Mouse (Mus musculus): ENCODE results near the gene Arhgef17. TPM values are rescaled to one million over a fixed set of nuclear protein-coding genes. Genes with fewer than 3 reads are reported as not detected.

Gene Arhgef17
- polyA plus RNA-seq, 1 experiment from 2014 or later = 14.4 TPM

DNA sequence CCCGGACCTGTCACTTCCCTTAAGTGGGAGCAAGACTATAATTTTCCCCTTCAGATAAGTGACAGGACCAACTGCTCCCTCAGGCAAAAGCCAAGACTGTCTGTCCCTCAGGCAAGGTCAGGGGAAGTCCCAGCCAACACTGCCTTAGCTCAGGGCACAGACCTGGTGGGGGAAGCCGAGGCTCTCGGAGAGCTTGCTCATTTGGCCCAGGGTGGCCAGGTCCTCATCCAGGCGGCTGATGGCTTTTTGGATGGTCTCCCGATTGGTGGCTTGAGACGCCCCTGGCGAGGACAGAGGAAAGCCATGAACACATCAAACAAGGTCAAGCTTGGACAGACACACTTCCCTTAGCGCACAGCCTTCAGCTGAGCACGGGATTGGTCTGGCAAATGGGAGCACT is 50.4 kb downstream of the Arhgef17 start:
- ATAC-seq (replicated peaks) = no peak
- no peak overlapping the region for H3K9ac ChIP-seq
- no peaks in the 10 kb centered on the region for H3K27me3 ChIP-seq (replicated peaks)
- H3K9me3 ChIP-seq = no peaks in the 10 kb centered on the region
- no peak overlapping the region for H3K4me2 ChIP-seq
- peaks cover 21% of the 10 kb centered on the region; the same call in 1 of the 2 replicates for H3K36me3 ChIP-seq (replicated peaks)
- WGBS = 92% methylated on average over 9 of the region's 9 CpGs
- no peak overlapping the region for H3K4me3 ChIP-seq
- H3K4me1 ChIP-seq = no peaks in the 10 kb centered on the region
- H3K27ac ChIP-seq = no peak overlapping the region

DNA sequence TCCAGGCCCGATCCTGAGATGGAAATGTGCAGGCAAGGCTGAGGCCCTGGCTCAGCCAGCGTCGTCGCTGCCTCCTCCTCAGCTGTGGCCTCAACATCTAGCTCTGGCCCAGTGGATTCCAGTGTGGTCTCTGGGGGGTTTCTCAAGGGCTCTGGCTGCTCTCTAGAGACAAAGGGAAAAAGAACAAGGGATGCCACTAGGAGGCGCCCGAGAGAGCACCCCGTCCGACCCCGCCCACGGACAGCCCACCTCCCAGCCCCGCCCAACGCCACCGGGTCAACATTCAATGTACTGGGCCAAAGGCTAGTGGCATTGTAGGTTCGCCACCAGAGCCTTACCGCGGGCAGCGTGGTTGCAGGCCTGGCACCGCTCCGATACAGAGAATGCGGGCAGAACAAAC is 52.3 kb downstream of the Arhgef17 start:
- Histone ChIP-seq H3K4me3 (no peak overlapping the region), H3K4me1 (no peaks in the 10 kb centered on the region), H3K9me3 (no peaks in the 10 kb centered on the region), H3K27me3 (replicated peaks) (no peaks in the 10 kb centered on the region), H3K9ac (no peak overlapping the region), H3K27ac (no peak overlapping the region), H3K36me3 (replicated peaks) (peaks cover 15% of the 10 kb centered on the region; the same call in 1 of the 2 replicates), H3K4me2 (peak overlapping the region; percentile 15; the same call in 1 of the 2 replicates)
- no peak for ATAC-seq (replicated peaks)
- 10% methylated on average over 20 of the region's 20 CpGs for WGBS

DNA sequence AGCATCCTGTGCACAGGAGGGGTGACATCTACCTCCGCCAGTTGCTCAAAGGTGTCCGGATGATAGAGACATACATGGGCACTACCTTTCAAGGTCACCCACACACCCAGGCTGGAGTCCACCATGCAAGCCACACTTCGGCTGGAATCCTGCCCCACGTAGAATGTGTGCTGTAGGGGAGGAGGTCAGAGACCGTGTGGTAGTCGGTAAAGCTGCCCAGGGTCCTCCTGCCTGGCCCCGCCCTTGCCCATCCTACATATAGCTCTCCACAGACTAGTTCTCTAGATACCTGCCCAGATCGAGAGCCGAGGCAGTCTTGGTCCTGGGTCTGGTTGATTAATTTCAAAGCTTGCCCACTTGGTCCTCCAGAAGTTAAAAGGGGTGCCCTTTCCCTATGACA is 55.1 kb downstream of the Arhgef17 start:
- ATAC-seq (replicated peaks) = no peak
- WGBS = 91% methylated on average over 9 of the region's 9 CpGs
- no peak overlapping the region for H3K4me2 ChIP-seq
- H3K9ac ChIP-seq = no peak overlapping the region
- no peaks in the 10 kb centered on the region for H3K9me3 ChIP-seq
- no peak overlapping the region for H3K27ac ChIP-seq
- 0 out of 2 replicates have a peak, but pooled peaks cover 10% of the 10 kb centered on the region for H3K36me3 ChIP-seq (replicated peaks)
- no peak overlapping the region for H3K4me3 ChIP-seq
- no peaks in the 10 kb centered on the region for H3K4me1 ChIP-seq
- H3K27me3 ChIP-seq (replicated peaks) = no peaks in the 10 kb centered on the region

DNA sequence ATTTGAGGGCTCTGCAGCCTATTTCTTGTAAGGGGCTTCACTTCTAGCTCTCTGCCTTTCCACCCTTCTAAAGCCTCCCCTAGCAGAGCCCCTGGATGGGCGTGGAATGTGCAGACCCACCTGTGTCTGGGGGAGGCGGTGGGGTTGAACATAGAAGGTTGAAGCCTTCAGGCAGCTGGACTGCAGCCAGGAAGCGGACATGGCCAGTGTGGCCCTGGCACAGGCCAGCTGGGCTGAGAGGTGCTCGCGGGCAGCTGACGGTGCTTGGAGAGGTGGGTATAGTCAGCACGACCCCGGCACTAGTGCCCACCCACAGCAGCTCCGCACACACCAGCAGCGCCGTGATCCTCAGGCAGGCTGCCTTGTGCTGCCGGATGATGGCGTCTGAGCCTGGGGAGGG is 55.6 kb downstream of the Arhgef17 start:
- Histone ChIP-seq H3K4me3 (no peak overlapping the region), H3K36me3 (replicated peaks) (0 out of 2 replicates have a peak, but pooled peaks cover 10% of the 10 kb centered on the region), H3K27ac (no peak overlapping the region), H3K9me3 (no peaks in the 10 kb centered on the region), H3K9ac (no peak overlapping the region), H3K4me1 (no peaks in the 10 kb centered on the region), H3K4me2 (no peak overlapping the region), H3K27me3 (replicated peaks) (no peaks in the 10 kb centered on the region)
- 86% methylated on average over 13 of the region's 13 CpGs for WGBS
- no peak for ATAC-seq (replicated peaks)

DNA sequence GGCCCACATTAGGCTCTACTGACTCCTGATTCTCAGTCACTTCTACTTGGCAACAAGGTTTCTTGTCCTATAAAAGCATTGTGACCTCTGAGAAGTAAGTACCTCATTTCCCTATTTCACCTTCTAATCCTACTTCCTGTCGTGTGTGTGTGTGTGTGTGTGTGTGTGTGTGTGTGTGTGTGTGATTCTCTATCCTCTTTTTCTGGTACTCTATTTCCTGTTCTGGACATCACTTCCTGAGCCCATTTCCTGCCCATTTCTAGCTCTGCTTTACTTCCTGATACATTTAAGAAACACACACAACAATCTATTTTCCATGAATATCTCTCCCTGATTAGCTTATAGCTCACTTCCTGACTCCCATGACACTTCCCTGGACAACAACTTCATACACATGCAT is 56.1 kb downstream of the Arhgef17 start:
- no peaks in the 10 kb centered on the region for H3K9me3 ChIP-seq
- no peak overlapping the region for H3K27ac ChIP-seq
- no peaks in the 10 kb centered on the region for H3K27me3 ChIP-seq (replicated peaks)
- H3K9ac ChIP-seq = no peak overlapping the region
- no peak overlapping the region for H3K4me2 ChIP-seq
- WGBS = 71% methylated on average over 1 of the region's 1 CpGs
- H3K4me3 ChIP-seq = no peak overlapping the region
- no peak for ATAC-seq (replicated peaks)
- no peaks in the 10 kb centered on the region for H3K4me1 ChIP-seq
- H3K36me3 ChIP-seq (replicated peaks) = 0 out of 2 replicates have a peak, but pooled peaks cover 7% of the 10 kb centered on the region

DNA sequence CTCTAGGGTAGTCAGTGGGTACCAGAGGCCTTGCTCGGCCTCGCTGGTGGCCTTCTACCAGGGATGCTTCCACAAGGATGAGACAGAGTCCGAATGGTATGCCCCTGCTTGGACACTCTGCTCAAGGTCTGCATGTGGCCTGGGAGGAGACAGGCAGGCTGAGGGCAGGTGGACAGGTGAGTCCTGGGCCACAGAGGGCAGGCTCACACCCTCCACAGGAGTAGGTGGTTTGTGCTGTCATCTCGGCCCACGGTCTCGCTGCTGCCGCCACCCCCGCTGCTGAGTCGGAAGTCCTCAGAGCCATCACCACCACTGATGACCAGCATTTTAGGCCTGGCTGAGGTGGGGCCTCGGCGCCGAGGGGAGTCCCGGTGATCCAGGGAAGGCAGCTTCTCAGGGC is 58.7 kb downstream of the Arhgef17 start:
- H3K9me3 ChIP-seq = no peaks in the 10 kb centered on the region

DNA sequence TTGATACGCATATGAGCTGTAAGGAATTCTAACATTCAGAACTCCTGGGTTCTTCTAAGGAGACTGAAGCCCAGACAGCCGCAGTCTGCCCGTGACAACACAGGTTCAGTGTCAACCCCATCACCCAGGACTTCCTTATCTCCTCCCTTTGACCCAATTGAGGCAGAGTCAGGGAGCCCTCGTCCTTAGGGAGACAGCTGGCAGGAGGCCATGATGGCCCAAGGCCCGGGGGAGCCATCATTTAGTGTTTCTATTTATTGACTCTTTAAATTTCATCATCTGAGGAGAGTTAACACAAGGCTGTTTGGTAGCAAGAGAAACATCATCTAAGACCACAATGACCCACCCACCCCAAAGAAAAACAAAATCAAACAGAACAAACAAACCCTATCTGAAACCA is 60.0 kb downstream of the Arhgef17 start:
- ATAC-seq (replicated peaks) = no peak
- Histone ChIP-seq H3K4me2 (no peak overlapping the region), H3K9me3 (no peaks in the 10 kb centered on the region), H3K27me3 (replicated peaks) (no peaks in the 10 kb centered on the region), H3K36me3 (replicated peaks) (0 out of 2 replicates have a peak, but pooled peaks cover 7% of the 10 kb centered on the region), H3K4me1 (no peaks in the 10 kb centered on the region), H3K27ac (no peak overlapping the region), H3K9ac (no peak overlapping the region), H3K4me3 (no peak overlapping the region)
- 93% methylated on average over 5 of the region's 5 CpGs for WGBS

More for the DNA sequence above, 58.7 kb downstream of the Arhgef17 start:
- Histone ChIP-seq H3K9ac (no peak overlapping the region), H3K4me3 (no peak overlapping the region), H3K4me2 (no peak overlapping the region), H3K36me3 (replicated peaks) (0 out of 2 replicates have a peak, but pooled peaks cover 7% of the 10 kb centered on the region), H3K27ac (no peak overlapping the region), H3K4me1 (no peaks in the 10 kb centered on the region), H3K27me3 (replicated peaks) (no peaks in the 10 kb centered on the region)
- 93% methylated on average over 13 of the region's 13 CpGs for WGBS
- no peak for ATAC-seq (replicated peaks)

DNA sequence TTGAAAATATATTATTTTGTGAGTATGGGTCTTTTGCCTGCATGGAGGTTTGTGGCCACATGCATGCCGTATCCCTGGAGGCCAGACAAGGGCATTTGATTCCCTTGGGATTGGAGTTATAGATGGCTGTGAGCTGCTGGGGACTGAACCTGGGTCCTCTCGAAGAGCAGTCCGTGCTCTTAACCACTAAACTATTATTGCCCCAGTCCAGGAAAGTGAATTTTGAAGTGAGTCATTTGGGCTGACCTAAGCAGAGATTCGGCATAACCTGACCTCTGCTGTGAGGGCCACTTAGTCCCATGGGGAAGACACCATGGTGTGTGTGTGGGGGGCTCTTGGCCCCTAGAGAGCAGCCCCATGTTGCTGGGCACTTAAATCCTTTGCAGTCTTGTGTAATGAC is 60.6 kb downstream of the Arhgef17 start:
- no peaks in the 10 kb centered on the region for H3K9me3 ChIP-seq
- no peak overlapping the region for H3K4me2 ChIP-seq
- H3K9ac ChIP-seq = no peak overlapping the region
- no peaks in the 10 kb centered on the region for H3K4me1 ChIP-seq
- 88% methylated on average over 4 of the region's 4 CpGs for WGBS
- no peak overlapping the region for H3K27ac ChIP-seq
- no peak overlapping the region for H3K4me3 ChIP-seq
- 0 out of 2 replicates have a peak, but pooled peaks cover 7% of the 10 kb centered on the region for H3K36me3 ChIP-seq (replicated peaks)
- no peak for ATAC-seq (replicated peaks)
- no peaks in the 10 kb centered on the region for H3K27me3 ChIP-seq (replicated peaks)

DNA sequence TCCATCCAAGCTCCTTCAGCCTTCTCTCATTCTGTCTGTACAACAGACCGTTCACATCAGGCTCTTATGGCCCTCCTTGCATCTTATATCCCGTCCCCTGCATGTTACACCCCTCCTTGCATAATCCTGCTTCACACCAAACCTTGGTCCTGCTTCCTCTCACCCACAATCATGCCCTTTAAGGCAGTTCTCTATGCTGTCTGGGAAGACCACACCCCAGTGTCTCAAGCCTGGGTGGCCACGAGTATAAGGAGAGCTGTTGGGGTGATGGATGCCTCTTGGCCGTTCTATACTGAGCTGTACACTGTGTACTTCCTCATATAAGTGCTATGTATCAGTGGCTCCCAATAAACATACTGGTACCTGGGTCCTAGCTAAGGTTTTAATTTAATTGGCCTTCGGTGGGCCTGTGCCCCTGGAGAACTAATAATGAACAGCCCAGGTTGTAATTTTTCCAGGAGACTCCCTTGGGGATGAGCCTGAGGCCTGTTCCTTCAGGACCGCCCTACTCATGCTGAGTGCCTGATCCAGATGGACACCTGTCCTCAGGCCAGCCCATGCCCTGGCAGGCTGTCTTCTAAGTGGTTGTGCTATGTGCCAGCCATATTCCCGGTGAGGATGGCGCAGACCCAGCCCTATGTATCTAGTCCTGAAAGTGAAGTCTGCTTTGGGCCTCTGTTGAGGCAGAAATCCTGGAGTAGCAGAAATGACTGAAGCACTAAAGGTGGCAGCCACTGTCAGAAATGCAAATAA is 61.9 kb downstream of the Arhgef17 start:
- no peak overlapping the region for H3K4me3 ChIP-seq
- 86% methylated on average over 8 of the region's 8 CpGs for WGBS
- no peak overlapping the region for H3K9ac ChIP-seq
- no peaks in the 10 kb centered on the region for H3K27me3 ChIP-seq (replicated peaks)
- no peaks in the 10 kb centered on the region for H3K4me1 ChIP-seq
- no peak overlapping the region for H3K4me2 ChIP-seq
- no peaks in the 10 kb centered on the region for H3K9me3 ChIP-seq
- ATAC-seq (replicated peaks) = no peak
- H3K27ac ChIP-seq = no peak overlapping the region
- H3K36me3 ChIP-seq (replicated peaks) = 0 out of 2 replicates have a peak, but pooled peaks cover 7% of the 10 kb centered on the region

DNA sequence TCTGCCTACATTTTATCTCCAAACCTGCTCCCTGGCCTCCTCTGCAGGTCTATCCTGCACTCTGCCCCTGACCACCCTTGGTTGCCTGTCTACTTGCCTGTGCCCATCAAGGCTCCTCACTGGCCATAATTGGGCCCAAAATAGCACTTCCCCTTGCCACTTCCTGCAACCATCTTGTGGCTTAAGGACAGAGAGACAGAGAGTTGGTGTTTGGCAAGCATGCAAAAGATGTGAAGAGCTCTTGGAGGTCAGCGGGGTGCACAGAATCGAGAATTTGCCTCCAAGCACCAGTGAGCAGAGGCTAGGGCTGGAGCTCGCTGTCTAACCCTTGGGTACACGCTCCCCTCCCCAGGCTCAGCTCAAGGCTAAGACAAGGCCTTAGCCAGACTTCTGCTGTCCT is 63.4 kb downstream of the Arhgef17 start:
- Histone ChIP-seq H3K4me1 (no peaks in the 10 kb centered on the region), H3K27me3 (replicated peaks) (no peaks in the 10 kb centered on the region), H3K9ac (no peak overlapping the region), H3K9me3 (no peaks in the 10 kb centered on the region), H3K27ac (no peak overlapping the region), H3K36me3 (replicated peaks) (0 out of 2 replicates have a peak, but pooled peaks cover 7% of the 10 kb centered on the region), H3K4me2 (no peak overlapping the region), H3K4me3 (no peak overlapping the region)
- ATAC-seq (replicated peaks) = no peak
- WGBS = 72% methylated on average over 4 of the region's 4 CpGs

DNA sequence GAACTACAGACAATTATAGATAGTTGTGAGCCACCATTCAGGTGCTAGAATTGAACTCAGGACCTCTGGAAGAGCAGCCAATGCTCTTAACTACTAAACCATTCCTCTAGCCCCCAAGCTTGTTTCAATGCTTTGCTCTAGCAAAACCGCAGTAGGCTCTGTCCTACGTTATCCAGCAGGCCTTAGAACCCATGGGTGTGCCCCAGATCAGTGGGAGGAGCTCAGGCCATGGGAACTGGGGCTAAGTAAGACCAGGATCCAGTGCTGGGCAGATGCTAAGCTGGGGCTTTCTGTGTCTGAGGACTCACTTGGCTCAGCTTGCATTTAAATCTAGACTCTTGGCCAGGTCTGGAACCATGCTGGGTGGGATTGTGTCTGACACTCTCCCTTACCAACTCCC is 64.3 kb downstream of the Arhgef17 start:
- no peak overlapping the region for H3K4me3 ChIP-seq
- no peak overlapping the region for H3K9ac ChIP-seq
- no peaks in the 10 kb centered on the region for H3K9me3 ChIP-seq
- no peaks in the 10 kb centered on the region for H3K4me1 ChIP-seq
- 69% methylated on average over 2 of the region's 2 CpGs for WGBS
- no peak overlapping the region for H3K4me2 ChIP-seq
- no peaks in the 10 kb centered on the region for H3K27me3 ChIP-seq (replicated peaks)
- ATAC-seq (replicated peaks) = no peak
- no peak overlapping the region for H3K27ac ChIP-seq
- H3K36me3 ChIP-seq (replicated peaks) = no peaks in the 10 kb centered on the region

DNA sequence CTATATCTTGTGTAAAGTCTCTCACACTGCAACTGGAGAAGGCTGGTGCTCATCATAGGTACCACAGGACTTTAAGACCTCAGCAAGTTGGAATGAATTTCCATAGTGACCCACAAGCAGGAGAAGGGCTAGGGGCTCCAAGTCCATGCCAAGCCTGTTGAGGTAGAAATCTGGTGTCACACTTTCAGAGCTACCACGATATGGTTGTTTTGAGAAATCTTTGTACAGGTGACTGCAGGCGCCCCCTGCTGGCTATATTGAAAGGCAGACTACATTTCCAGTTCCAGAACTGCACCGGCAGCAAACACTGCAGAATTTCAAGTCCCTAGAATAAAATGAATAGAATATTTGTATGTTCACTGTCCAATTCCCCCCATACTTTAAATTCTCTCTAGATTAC is 65.2 kb downstream of the Arhgef17 start:
- Histone ChIP-seq H3K27ac (no peak overlapping the region), H3K27me3 (replicated peaks) (no peaks in the 10 kb centered on the region), H3K36me3 (replicated peaks) (no peaks in the 10 kb centered on the region), H3K4me1 (peaks cover 4% of the 10 kb centered on the region; the same call in 1 of the 2 replicates), H3K4me2 (no peak overlapping the region), H3K9me3 (no peaks in the 10 kb centered on the region), H3K9ac (no peak overlapping the region), H3K4me3 (no peak overlapping the region)
- WGBS = 6% methylated on average over 3 of the region's 3 CpGs
- no peak for ATAC-seq (replicated peaks)
